ENCODE assay signal across 13 mouse cellular contexts in genomic region chr5:124091951-124092406, GRCm38 (mm10). TPM values are rescaled to one million over a fixed set of nuclear protein-coding genes. Genes with fewer than 3 reads are reported as not detected.
DNase-seq lines count a peak whose midpoint lies in the region; ATAC-seq and TF ChIP-seq lines count a peak whose summit lies in the region.
"Had no signal": no experiment of that assay in that cellular context is flagged by ENCODE, and none has a peak within 500 bp of the region (broad histone marks: within the 10 kb centered on the region; RNA-seq: fewer than 3 reads in every experiment).

No protein-coding gene starts in this region.

- no peak overlapping the region for H3K4me3 ChIP-seq in lung, embryonic 14.5 days (ENCODE audit: low read depth, low read length)
- H3K4me3 ChIP-seq in liver, embryonic 13.5 days (replicated peaks) = peak overlapping the region; percentile 41
- no peak overlapping the region for H3K4me3 ChIP-seq in stomach, embryonic 15.5 days (replicated peaks)
- H3K4me3 ChIP-seq: forebrain, embryonic 13.5 days; hindbrain, embryonic 10.5 days; lung, embryonic 15.5 days had no signal

- no peaks in the 10 kb centered on the region for H3K9me3 ChIP-seq in lung, embryonic 14.5 days (ENCODE audit: low read depth, low read length)
- H3K9me3 ChIP-seq in liver, embryonic 13.5 days (replicated peaks) = no peaks in the 10 kb centered on the region
- no peaks in the 10 kb centered on the region for H3K9me3 ChIP-seq in stomach, embryonic 15.5 days
- H3K9me3 ChIP-seq: hindbrain, embryonic 10.5 days; lung, embryonic 15.5 days had no signal

- no peak overlapping the region for H3K4me2 ChIP-seq in lung, embryonic 14.5 days
- peak overlapping the region; percentile 85 for H3K4me2 ChIP-seq in liver, embryonic 13.5 days
- no peak overlapping the region for H3K4me2 ChIP-seq in stomach, embryonic 15.5 days
- H3K4me2 ChIP-seq: forebrain, embryonic 13.5 days; lung, embryonic 15.5 days had no signal

- 33% methylated on average over 9 of the region's 9 CpGs for WGBS in lung, embryonic 14.5 days
- 12% methylated on average over 9 of the region's 9 CpGs for WGBS in liver, embryonic 13.5 days (ENCODE audit: insufficient replicate concordance)
- 42% methylated on average over 9 of the region's 9 CpGs for WGBS in stomach, embryonic 15.5 days

- H3K4me1 ChIP-seq in lung, embryonic 14.5 days (ENCODE audit: insufficient read depth) = no peaks in the 10 kb centered on the region
- H3K4me1 ChIP-seq in liver, embryonic 13.5 days (replicated peaks) = peaks cover 65% of the 10 kb centered on the region
- peaks cover 21% of the 10 kb centered on the region for H3K4me1 ChIP-seq in stomach, embryonic 15.5 days

- no peaks in the 10 kb centered on the region for H3K36me3 ChIP-seq in lung, embryonic 14.5 days (ENCODE audit: insufficient read depth)
- H3K36me3 ChIP-seq in liver, embryonic 13.5 days = peaks cover 13% of the 10 kb centered on the region
- H3K36me3 ChIP-seq in stomach, embryonic 15.5 days = no peaks in the 10 kb centered on the region
- H3K36me3 ChIP-seq: hindbrain, embryonic 10.5 days; lung, embryonic 15.5 days had no signal

- peak; percentile 46 for DNase-seq in lung, embryonic 14.5 days
- DNase-seq in lung, postnatal 25 days (ENCODE audit: low spot score) = no peak
- peak; percentile 85 for DNase-seq in c-Kit-positive CD71-positive TER-119-positive erythroid progenitor cells, embryonic 14.5 days (ENCODE audit: low spot score)
- DNase-seq in liver, embryonic 13.5 days = peak; percentile 76
- no peak for DNase-seq in embryo, embryonic 11 days
- DNase-seq in right cerebral cortex, postnatal 4 days = no peak
- DNase-seq in urinary bladder, adult 2 months (ENCODE audit: low spot score) = no peak
- DNase-seq: gastrocnemius, postnatal 14 days had no signal

- TF ChIP-seq CTCF in lung, embryonic 14.5 days (IDR thresholded peaks at IDR 0.05; ENCODE audit: low read depth) = no peak

- no peak overlapping the region for H3K9ac ChIP-seq in lung, embryonic 14.5 days
- peak overlapping the region; percentile 79 for H3K9ac ChIP-seq in liver, embryonic 13.5 days
- no peak overlapping the region for H3K9ac ChIP-seq in stomach, embryonic 15.5 days
- H3K9ac ChIP-seq: forebrain, embryonic 13.5 days; lung, embryonic 15.5 days had no signal

- H3K27me3 ChIP-seq in lung, embryonic 14.5 days (ENCODE audit: insufficient read depth, low read length) = no peaks in the 10 kb centered on the region
- no peaks in the 10 kb centered on the region for H3K27me3 ChIP-seq in liver, embryonic 13.5 days
- H3K27me3 ChIP-seq in stomach, embryonic 15.5 days (replicated peaks) = no peaks in the 10 kb centered on the region

- no peak overlapping the region for H3K27ac ChIP-seq in lung, embryonic 14.5 days (ENCODE audit: low read depth)
- peak overlapping the region; percentile 93 for H3K27ac ChIP-seq in liver, embryonic 13.5 days
- H3K27ac ChIP-seq in stomach, embryonic 15.5 days = peak overlapping the region; percentile 55; the same call in 1 of the 2 replicates
- H3K27ac ChIP-seq: forebrain, embryonic 13.5 days; hindbrain, embryonic 10.5 days; kidney, postnatal 0 days; lung, embryonic 15.5 days had no signal

- ATAC-seq in lung, embryonic 14.5 days (ENCODE audit: insufficient read depth) = 0 out of 2 replicates have a peak, but pooled peaks have one; percentile 10
- ATAC-seq in liver, embryonic 13.5 days (ENCODE audit: low read depth) = peak; percentile 77
- peak; percentile 73 for ATAC-seq in stomach, embryonic 15.5 days (ENCODE audit: insufficient read depth, low FRiP score, low read depth)
- ATAC-seq: forebrain, embryonic 13.5 days had no signal

RNA-seq across cellular contexts. Expression of gene Abcb9, which starts 3.6 kb away (rescaled TPM):
- 0.88 and 1.1 TPM in 2 replicates for polyA plus RNA-seq in lung, embryonic 14.5 days (2014; fragmentation: Nextera tagmentation; extraction: Ambion mirVana)
- 4.5 and 4.6 TPM in 2 replicates for polyA plus RNA-seq in liver, embryonic 13.5 days (2015; fragmentation: Nextera tagmentation; extraction: Ambion mirVana)
- 3.4 TPM in 2 replicates for polyA plus RNA-seq in stomach, embryonic 15.5 days (2015; fragmentation: Nextera tagmentation; extraction: Ambion mirVana)
- 2.2 and 3.8 TPM in 2 replicates for polyA plus RNA-seq in urinary bladder, adult 2 months (2012; rRNA removed)

RNA-seq across cellular contexts. Expression of gene Ogfod2, which starts 20.1 kb away (rescaled TPM):
- polyA plus RNA-seq in lung, embryonic 14.5 days (2014; fragmentation: Nextera tagmentation; extraction: Ambion mirVana) = 13.3 and 13.4 TPM in 2 replicates
- polyA plus RNA-seq in liver, embryonic 13.5 days (2015; fragmentation: Nextera tagmentation; extraction: Ambion mirVana) = 18.4 and 18.5 TPM in 2 replicates
- 24.2 and 25.7 TPM in 2 replicates for polyA plus RNA-seq in stomach, embryonic 15.5 days (2015; fragmentation: Nextera tagmentation; extraction: Ambion mirVana)
- polyA plus RNA-seq in urinary bladder, adult 2 months (2012; rRNA removed) = 24.8 and 32.2 TPM in 2 replicates

RNA-seq across cellular contexts. Expression of gene Arl6ip4, which starts 23.9 kb away (rescaled TPM):
- 100.0 and 105 TPM in 2 replicates for polyA plus RNA-seq in lung, embryonic 14.5 days (2014; fragmentation: Nextera tagmentation; extraction: Ambion mirVana)
- polyA plus RNA-seq in liver, embryonic 13.5 days (2015; fragmentation: Nextera tagmentation; extraction: Ambion mirVana) = 83.3 and 84.6 TPM in 2 replicates
- polyA plus RNA-seq in stomach, embryonic 15.5 days (2015; fragmentation: Nextera tagmentation; extraction: Ambion mirVana) = 101 and 102 TPM in 2 replicates
- 62.5 and 67.0 TPM in 2 replicates for polyA plus RNA-seq in urinary bladder, adult 2 months (2012; rRNA removed)

RNA-seq across cellular contexts. Expression of gene Vps37b, which starts 59.9 kb away (rescaled TPM):
- 34.8 and 39.3 TPM in 2 replicates for polyA plus RNA-seq in lung, embryonic 14.5 days (2014; fragmentation: Nextera tagmentation; extraction: Ambion mirVana)
- polyA plus RNA-seq in liver, embryonic 13.5 days (2015; fragmentation: Nextera tagmentation; extraction: Ambion mirVana) = 16.1 and 18.0 TPM in 2 replicates
- 36.2 and 37.1 TPM in 2 replicates for polyA plus RNA-seq in stomach, embryonic 15.5 days (2015; fragmentation: Nextera tagmentation; extraction: Ambion mirVana)
- polyA plus RNA-seq in urinary bladder, adult 2 months (2012; rRNA removed) = 34.2 and 38.8 TPM in 2 replicates

Comparison
In these comparisons a context has a peak if more than half of its experiments do, and no peak if none do; other contexts are left out.
1. DNase-seq: peak in lung, embryonic 14.5 days (single experiment), c-Kit-positive CD71-positive TER-119-positive erythroid progenitor cells, embryonic 14.5 days (single experiment) and liver, embryonic 13.5 days (single experiment); none in lung, postnatal 25 days (single experiment), embryo, embryonic 11 days (single experiment), right cerebral cortex, postnatal 4 days (single experiment) and urinary bladder, adult 2 months (single experiment).
2. ATAC-seq: peak in every context shown above with its lines; median percentile 77 in liver, embryonic 13.5 days; 73 in stomach, embryonic 15.5 days; 10 in lung, embryonic 14.5 days.